Comparison of ENCODE assay signal across 19 mouse cellular contexts in genomic region chr19:5485371-5485770, GRCm38 (mm10). TPM values are rescaled to one million over a fixed set of nuclear protein-coding genes. Genes with fewer than 3 reads are reported as not detected.
DNase-seq lines count a peak whose midpoint lies in the region; ATAC-seq and TF ChIP-seq lines count a peak whose summit lies in the region.
"Had no signal": no experiment of that assay in that cellular context is flagged by ENCODE, and none has a peak within 500 bp of the region (broad histone marks: within the 10 kb centered on the region; RNA-seq: fewer than 3 reads in every experiment).

No protein-coding gene starts in this region.

- H3K9me3 ChIP-seq in embryonic facial prominence, embryonic 13.5 days = no peaks in the 10 kb centered on the region
- H3K9me3 ChIP-seq in embryonic facial prominence, embryonic 10.5 days = no peaks in the 10 kb centered on the region
- H3K9me3 ChIP-seq in lung, embryonic 15.5 days = no peaks in the 10 kb centered on the region
- H3K9me3 ChIP-seq in forebrain, embryonic 16.5 days (ENCODE audit: control insufficient read depth, low read length) = no peaks in the 10 kb centered on the region
- H3K9me3 ChIP-seq: forebrain, embryonic 12.5 days; hindbrain, embryonic 13.5 days; midbrain, embryonic 12.5 days had no signal

- no peak overlapping the region for H3K27ac ChIP-seq in embryonic facial prominence, embryonic 13.5 days
- H3K27ac ChIP-seq in embryonic facial prominence, embryonic 10.5 days (replicated peaks) = no peak overlapping the region
- H3K27ac ChIP-seq in lung, embryonic 15.5 days = peak overlapping the region; percentile 98
- H3K27ac ChIP-seq in thymus, adult 2 months (ENCODE audit: control insufficient read depth, insufficient read depth, low read length) = no peak overlapping the region
- no peak overlapping the region for H3K27ac ChIP-seq in forebrain, embryonic 16.5 days (ENCODE audit: low read length)
- H3K27ac ChIP-seq: forebrain, embryonic 12.5 days; hindbrain, embryonic 13.5 days; midbrain, embryonic 12.5 days had no signal

- H3K4me3 ChIP-seq in embryonic facial prominence, embryonic 13.5 days = no peak overlapping the region
- H3K4me3 ChIP-seq in embryonic facial prominence, embryonic 10.5 days = no peak overlapping the region
- H3K4me3 ChIP-seq in lung, embryonic 15.5 days = no peak overlapping the region
- no peak overlapping the region for H3K4me3 ChIP-seq in thymus, adult 2 months (ENCODE audit: control insufficient read depth, insufficient read depth, low read length)
- no peak overlapping the region for H3K4me3 ChIP-seq in forebrain, embryonic 16.5 days (replicated peaks; ENCODE audit: low read length)
- H3K4me3 ChIP-seq: erythroblast, embryonic 14.5 days; forebrain, embryonic 12.5 days; hindbrain, embryonic 13.5 days; midbrain, embryonic 12.5 days had no signal

- no peak for DNase-seq in embryonic facial prominence, embryonic 10.5 days (ENCODE audit: low spot score)
- no peak for DNase-seq in lung, postnatal 4 days
- peak; percentile 8 for DNase-seq in thymus, postnatal 4 days
- no peak for DNase-seq in thymus, adult 2 months
- DNase-seq: adrenal gland, adult 8-10 months; kidney, adult 11 months; kidney, postnatal 10 days; left cerebral cortex, postnatal 4 days; right cerebral cortex, postnatal 25 days; thymus, postnatal 14 days had no signal

- ATAC-seq in embryonic facial prominence, embryonic 13.5 days (ENCODE audit: insufficient number of reproducible peaks, insufficient read depth, low FRiP score, low TSS enrichment, low read depth) = no peak
- ATAC-seq in lung, embryonic 15.5 days (ENCODE audit: borderline replicate concordance, extremely low read depth, low FRiP score, low TSS enrichment) = no peak
- ATAC-seq in forebrain, embryonic 16.5 days = no peak

- no peak for TF ChIP-seq POLR2A in thymus, adult 2 months (IDR thresholded peaks at IDR 0.05; ENCODE audit: control insufficient read depth, extremely low read depth, insufficient read depth, low read length, poor library complexity)

- peaks cover 26% of the 10 kb centered on the region for H3K4me1 ChIP-seq in embryonic facial prominence, embryonic 13.5 days
- peaks cover 36% of the 10 kb centered on the region for H3K4me1 ChIP-seq in embryonic facial prominence, embryonic 10.5 days
- peaks cover 50% of the 10 kb centered on the region for H3K4me1 ChIP-seq in lung, embryonic 15.5 days
- H3K4me1 ChIP-seq in thymus, adult 2 months (replicated peaks; ENCODE audit: control insufficient read depth, insufficient read depth, low read length) = peaks cover 23% of the 10 kb centered on the region
- H3K4me1 ChIP-seq in forebrain, embryonic 16.5 days (replicated peaks; ENCODE audit: control insufficient read depth, insufficient read depth, low read length) = peaks cover 19% of the 10 kb centered on the region

- no peak overlapping the region for H3K4me2 ChIP-seq in embryonic facial prominence, embryonic 13.5 days
- no peak overlapping the region for H3K4me2 ChIP-seq in lung, embryonic 15.5 days
- no peak overlapping the region for H3K4me2 ChIP-seq in forebrain, embryonic 16.5 days (ENCODE audit: low read length)
- H3K4me2 ChIP-seq: forebrain, embryonic 12.5 days; hindbrain, embryonic 13.5 days; midbrain, embryonic 12.5 days had no signal

- peak overlapping the region; percentile 32; the same call in 1 of the 2 replicates for H3K9ac ChIP-seq in embryonic facial prominence, embryonic 13.5 days
- H3K9ac ChIP-seq in lung, embryonic 15.5 days = peak overlapping the region; percentile 9; the same call in 1 of the 2 replicates
- H3K9ac ChIP-seq in forebrain, embryonic 16.5 days (replicated peaks; ENCODE audit: low read depth, low read length) = no peak overlapping the region
- H3K9ac ChIP-seq: forebrain, embryonic 12.5 days; hindbrain, embryonic 13.5 days; midbrain, embryonic 12.5 days had no signal

- whole genome bisulfite sequencing in embryonic facial prominence, embryonic 13.5 days = 95% methylated on average over 8 of the region's 8 CpGs
- 94% methylated on average over 8 of the region's 8 CpGs for WGBS in embryonic facial prominence, embryonic 10.5 days
- 70% methylated on average over 8 of the region's 8 CpGs for WGBS in lung, embryonic 15.5 days
- whole genome bisulfite sequencing in thymus, adult 2 months = 96% methylated on average over 8 of the region's 8 CpGs
- 95% methylated on average over 8 of the region's 8 CpGs for WGBS in forebrain, embryonic 16.5 days

- no peak for TF ChIP-seq CTCF in thymus, adult 2 months (IDR thresholded peaks at IDR 0.05; ENCODE audit: borderline replicate concordance, control insufficient read depth, extremely low read depth, insufficient read depth, low read length, poor library complexity)

- no peaks in the 10 kb centered on the region for H3K27me3 ChIP-seq in embryonic facial prominence, embryonic 13.5 days
- H3K27me3 ChIP-seq in embryonic facial prominence, embryonic 10.5 days (replicated peaks; ENCODE audit: low read depth, poor library complexity, severe bottlenecking) = no peaks in the 10 kb centered on the region
- H3K27me3 ChIP-seq in lung, embryonic 15.5 days = no peaks in the 10 kb centered on the region
- no peaks in the 10 kb centered on the region for H3K27me3 ChIP-seq in thymus, adult 2 months (ENCODE audit: control insufficient read depth, insufficient read depth, low read length)
- H3K27me3 ChIP-seq in forebrain, embryonic 16.5 days (replicated peaks; ENCODE audit: control insufficient read depth, insufficient read depth, low read length) = no peaks in the 10 kb centered on the region
- H3K27me3 ChIP-seq: forebrain, embryonic 12.5 days; hindbrain, embryonic 13.5 days; midbrain, embryonic 12.5 days had no signal

- H3K36me3 ChIP-seq in embryonic facial prominence, embryonic 13.5 days = peaks cover 61% of the 10 kb centered on the region
- peaks cover 63% of the 10 kb centered on the region for H3K36me3 ChIP-seq in embryonic facial prominence, embryonic 10.5 days (replicated peaks)
- peaks cover 42% of the 10 kb centered on the region for H3K36me3 ChIP-seq in lung, embryonic 15.5 days
- peaks cover 20% of the 10 kb centered on the region; the same call in 1 of the 2 replicates for H3K36me3 ChIP-seq in thymus, adult 2 months (ENCODE audit: control insufficient read depth, insufficient read depth, low read length)
- peaks cover 3% of the 10 kb centered on the region; the same call in 1 of the 2 replicates for H3K36me3 ChIP-seq in forebrain, embryonic 16.5 days (ENCODE audit: control insufficient read depth, insufficient read depth)

RNA-seq across cellular contexts. Expression of gene Mus81, which starts 2.8 kb away (rescaled TPM):
- polyA plus RNA-seq in embryonic facial prominence, embryonic 13.5 days (2015; fragmentation: Nextera tagmentation; extraction: Ambion mirVana) = 42.5 and 43.7 TPM in 2 replicates
- polyA plus RNA-seq in embryonic facial prominence, embryonic 10.5 days (2016; fragmentation: Nextera tagmentation; extraction: Ambion mirVana) = 41.1 and 45.1 TPM in 2 replicates
- 40.2 and 43.9 TPM in 2 replicates for polyA plus RNA-seq in lung, embryonic 15.5 days (2015; fragmentation: Nextera tagmentation; extraction: Ambion mirVana)
- 127 and 149 TPM in 2 replicates for polyA plus RNA-seq in thymus, adult 2 months (2012; rRNA removed)
- polyA plus RNA-seq in forebrain, embryonic 16.5 days (2015; fragmentation: Nextera tagmentation; extraction: Ambion mirVana) = 56.0 and 60.5 TPM in 2 replicates

RNA-seq across cellular contexts. Expression of gene Cfl1, which starts 4.9 kb away (rescaled TPM):
- 2,535 and 2,700 TPM in 2 replicates for polyA plus RNA-seq in embryonic facial prominence, embryonic 13.5 days (2015; fragmentation: Nextera tagmentation; extraction: Ambion mirVana)
- polyA plus RNA-seq in embryonic facial prominence, embryonic 10.5 days (2016; fragmentation: Nextera tagmentation; extraction: Ambion mirVana) = 3,028 and 3,069 TPM in 2 replicates
- polyA plus RNA-seq in lung, embryonic 15.5 days (2015; fragmentation: Nextera tagmentation; extraction: Ambion mirVana) = 2,855 and 2,978 TPM in 2 replicates
- 1,557 and 1,580 TPM in 2 replicates for polyA plus RNA-seq in thymus, adult 2 months (2012; rRNA removed)
- 3,630 and 3,701 TPM in 2 replicates for polyA plus RNA-seq in forebrain, embryonic 16.5 days (2015; fragmentation: Nextera tagmentation; extraction: Ambion mirVana)

RNA-seq across cellular contexts. Expression of gene Efemp2, which starts 11.6 kb away (rescaled TPM):
- polyA plus RNA-seq in embryonic facial prominence, embryonic 13.5 days (2015; fragmentation: Nextera tagmentation; extraction: Ambion mirVana) = 200 and 207 TPM in 2 replicates
- 75.8 and 80.6 TPM in 2 replicates for polyA plus RNA-seq in embryonic facial prominence, embryonic 10.5 days (2016; fragmentation: Nextera tagmentation; extraction: Ambion mirVana)
- polyA plus RNA-seq in lung, embryonic 15.5 days (2015; fragmentation: Nextera tagmentation; extraction: Ambion mirVana) = 198 and 208 TPM in 2 replicates
- 17.3 and 21.6 TPM in 2 replicates for polyA plus RNA-seq in thymus, adult 2 months (2012; rRNA removed)
- polyA plus RNA-seq in forebrain, embryonic 16.5 days (2015; fragmentation: Nextera tagmentation; extraction: Ambion mirVana) = 30.2 and 39.1 TPM in 2 replicates

RNA-seq across cellular contexts. Expression of gene Ctsw, which starts 17.1 kb away (rescaled TPM):
- polyA plus RNA-seq in embryonic facial prominence, embryonic 13.5 days (2015; fragmentation: Nextera tagmentation; extraction: Ambion mirVana) = 1.6 and 2.4 TPM in 2 replicates
- polyA plus RNA-seq in embryonic facial prominence, embryonic 10.5 days (2016; fragmentation: Nextera tagmentation; extraction: Ambion mirVana) = 1.1 and 1.5 TPM in 2 replicates
- polyA plus RNA-seq in lung, embryonic 15.5 days (2015; fragmentation: Nextera tagmentation; extraction: Ambion mirVana) = 1.9 and 3.3 TPM in 2 replicates
- 49.1 and 54.3 TPM in 2 replicates for polyA plus RNA-seq in thymus, adult 2 months (2012; rRNA removed)
- polyA plus RNA-seq in forebrain, embryonic 16.5 days (2015; fragmentation: Nextera tagmentation; extraction: Ambion mirVana) = 5.7 and 6.3 TPM in 2 replicates
- polyA plus RNA-seq: erythroblast, embryonic 14.5 days; testis, adult 2 months had no signal

RNA-seq across cellular contexts. Expression of gene 1700020D05Rik, which starts 18.2 kb away (rescaled TPM):
- not detected in 2 replicates for polyA plus RNA-seq in embryonic facial prominence, embryonic 13.5 days (2015; fragmentation: Nextera tagmentation; extraction: Ambion mirVana)
- not detected in 2 replicates for polyA plus RNA-seq in embryonic facial prominence, embryonic 10.5 days (2016; fragmentation: Nextera tagmentation; extraction: Ambion mirVana)
- polyA plus RNA-seq in lung, embryonic 15.5 days (2015; fragmentation: Nextera tagmentation; extraction: Ambion mirVana) = 0.20 TPM in 1 of 2 replicates, not detected in the other
- polyA plus RNA-seq in thymus, adult 2 months (2012; rRNA removed) = 3.3 and 3.5 TPM in 2 replicates
- 0.32 and 0.70 TPM in 2 replicates for polyA plus RNA-seq in forebrain, embryonic 16.5 days (2015; fragmentation: Nextera tagmentation; extraction: Ambion mirVana)
- polyA plus RNA-seq: embryonic facial prominence, embryonic 11.5 days; hindbrain, embryonic 13.5 days; midbrain, embryonic 12.5 days had no signal
